Mouse (Mus musculus): ENCODE measurements around the gene Diaph2. TPM values are rescaled to one million over a fixed set of nuclear protein-coding genes. Genes with fewer than 3 reads are reported as not detected.

The Diaph2 gene
- 17.7 and 20.3 TPM in 2 replicates for total RNA-seq (2017)

- peak; percentile 94 for ATAC-seq (ENCODE audit: extremely low read depth, insufficient number of reproducible peaks, low FRiP score, poor library complexity, severe bottlenecking)
These were observed at the start of gene Diaph2 for GRCm38 (mm10) chrX:129749571-129750061. Diaph2 (plus strand) TSS chrX:129749742.

- no peak for ATAC-seq (ENCODE audit: extremely low read depth, insufficient number of reproducible peaks, low FRiP score, poor library complexity, severe bottlenecking)
These were observed 47.8 kb upstream of the Diaph2 start for GRCm38 (mm10) chrX:129701634-129702312.

DNA sequence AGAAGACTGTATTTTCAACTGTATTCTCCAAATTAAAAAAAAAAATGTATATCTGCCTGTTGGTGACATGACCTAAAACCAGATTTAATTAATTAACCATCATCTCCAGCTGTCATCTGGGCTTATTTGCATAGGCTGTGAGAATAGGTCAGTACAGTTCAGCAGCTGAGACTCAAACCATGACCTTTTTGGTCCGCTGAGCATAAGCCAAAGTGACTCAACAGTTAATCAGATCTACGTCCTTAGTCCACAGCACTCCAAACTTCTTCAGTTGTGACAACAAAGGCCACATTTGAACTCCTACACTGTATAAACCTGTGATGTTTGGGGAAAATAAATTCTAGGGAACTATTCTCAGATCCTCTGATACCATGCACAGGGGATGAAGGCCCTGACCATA, 39.9 kb upstream of the Diaph2 start:
- ATAC-seq (ENCODE audit: extremely low read depth, insufficient number of reproducible peaks, low FRiP score, poor library complexity, severe bottlenecking) = no peak

- ATAC-seq (ENCODE audit: extremely low read depth, insufficient number of reproducible peaks, low FRiP score, poor library complexity, severe bottlenecking) = no peak
These were observed 20.8 kb upstream of the Diaph2 start for GRCm38 (mm10) chrX:129728717-129729220.

- ATAC-seq (ENCODE audit: extremely low read depth, insufficient number of reproducible peaks, low FRiP score, poor library complexity, severe bottlenecking) = no peak
These were observed 13.0 kb upstream of the Diaph2 start for GRCm38 (mm10) chrX:129736562-129736961.

DNA sequence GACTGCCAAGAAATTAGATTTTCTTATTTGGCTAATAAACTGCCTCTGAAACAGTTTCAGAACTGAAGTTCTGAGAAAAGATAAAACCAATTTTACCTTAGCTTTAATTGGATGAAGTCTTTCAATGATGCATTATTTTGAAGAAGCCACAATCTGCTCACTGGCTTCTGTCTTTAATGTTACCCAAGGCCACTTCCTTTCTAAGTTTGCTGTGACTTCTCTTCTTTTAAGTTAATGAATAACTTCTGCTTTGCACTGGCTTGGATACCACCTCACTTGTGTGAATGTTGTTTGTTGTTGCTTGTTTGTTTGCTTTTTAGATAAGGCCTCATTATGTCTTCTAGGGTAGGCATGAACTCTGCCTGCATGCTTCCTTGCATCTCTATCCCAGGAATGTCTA, 10.3 kb upstream of the Diaph2 start:
- ATAC-seq (ENCODE audit: extremely low read depth, insufficient number of reproducible peaks, low FRiP score, poor library complexity, severe bottlenecking) = no peak

- no peak for ATAC-seq (ENCODE audit: extremely low read depth, insufficient number of reproducible peaks, low FRiP score, poor library complexity, severe bottlenecking)
These were observed 6.6 kb upstream of the Diaph2 start for GRCm38 (mm10) chrX:129742981-129743380.

DNA sequence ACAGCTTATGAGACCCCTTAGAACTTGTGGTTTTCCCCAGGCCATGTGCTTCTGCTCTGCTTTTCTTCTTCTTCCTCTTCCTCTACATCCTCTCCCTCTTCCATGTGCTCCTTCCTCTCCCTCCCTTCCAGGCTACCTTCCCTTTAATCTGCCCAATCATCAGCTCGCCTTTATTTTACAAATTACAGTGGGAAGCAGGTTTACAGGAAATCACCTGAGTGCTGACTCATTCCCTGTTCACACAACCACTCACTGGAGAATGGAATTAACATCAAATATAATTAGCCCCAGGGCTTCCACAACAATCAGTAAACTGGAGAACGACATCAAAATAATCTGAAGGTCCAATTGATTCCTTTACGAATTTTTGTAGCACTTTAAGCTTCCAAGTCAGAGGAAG, 3.6 kb upstream of the Diaph2 start:
- no peak for ATAC-seq (ENCODE audit: extremely low read depth, insufficient number of reproducible peaks, low FRiP score, poor library complexity, severe bottlenecking)

DNA sequence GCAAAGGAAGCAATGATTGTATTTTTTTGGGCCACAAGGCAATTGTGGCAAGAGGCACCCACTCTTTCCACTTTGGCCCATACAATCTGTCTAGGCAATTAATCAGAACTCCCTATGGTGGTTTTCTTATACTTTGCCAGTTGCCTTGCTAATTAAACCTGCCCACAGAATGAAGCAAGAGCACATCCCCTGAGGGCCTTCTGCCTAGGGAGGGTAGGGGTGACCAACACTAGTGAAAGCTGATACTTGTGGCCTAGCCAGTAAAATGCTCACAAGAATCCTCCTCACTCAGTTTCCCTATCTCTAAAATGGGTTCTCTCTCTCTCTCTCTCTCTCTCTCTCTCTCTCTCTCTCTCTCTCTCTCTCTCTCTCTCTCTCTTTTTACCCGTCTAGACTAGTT, 440 bp upstream of the Diaph2 start:
- no peak for ATAC-seq (ENCODE audit: extremely low read depth, insufficient number of reproducible peaks, low FRiP score, poor library complexity, severe bottlenecking)

DNA sequence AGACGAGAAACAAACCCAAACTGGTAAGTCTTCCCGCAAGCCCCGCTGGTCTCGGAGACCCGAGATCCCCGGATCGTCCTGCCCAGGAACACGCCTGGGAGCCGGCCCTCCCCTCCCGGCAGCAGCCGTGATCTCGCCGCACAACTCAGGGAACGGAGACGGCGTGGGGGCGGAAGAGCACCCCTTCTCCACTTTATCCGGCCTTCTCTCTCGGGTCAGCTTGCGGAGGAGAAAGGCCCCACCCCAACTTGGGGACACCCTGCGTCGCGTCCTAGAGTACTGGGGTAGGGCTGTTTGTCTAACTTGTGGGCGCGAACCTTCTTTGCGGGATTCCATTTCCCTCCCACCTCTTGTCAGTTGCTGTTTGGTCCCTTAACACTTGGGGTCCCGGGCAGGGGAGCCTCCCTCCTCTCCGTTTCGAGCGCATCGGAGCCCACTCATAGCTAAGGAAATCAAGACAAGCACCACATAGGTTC, 590 bp downstream of the Diaph2 start:
- ATAC-seq (ENCODE audit: extremely low read depth, insufficient number of reproducible peaks, low FRiP score, poor library complexity, severe bottlenecking) = no peak

- peak; percentile 37; the same call in 1 of the 2 replicates for ATAC-seq (ENCODE audit: extremely low read depth, insufficient number of reproducible peaks, low FRiP score, poor library complexity, severe bottlenecking)
These were observed 1.1 kb downstream of the Diaph2 start for GRCm38 (mm10) chrX:129750606-129751005.

GRCm38 (mm10) chrX:129756606-129757005, 7.1 kb downstream of the Diaph2 start:
- ATAC-seq (ENCODE audit: extremely low read depth, insufficient number of reproducible peaks, low FRiP score, poor library complexity, severe bottlenecking) = no peak

DNA sequence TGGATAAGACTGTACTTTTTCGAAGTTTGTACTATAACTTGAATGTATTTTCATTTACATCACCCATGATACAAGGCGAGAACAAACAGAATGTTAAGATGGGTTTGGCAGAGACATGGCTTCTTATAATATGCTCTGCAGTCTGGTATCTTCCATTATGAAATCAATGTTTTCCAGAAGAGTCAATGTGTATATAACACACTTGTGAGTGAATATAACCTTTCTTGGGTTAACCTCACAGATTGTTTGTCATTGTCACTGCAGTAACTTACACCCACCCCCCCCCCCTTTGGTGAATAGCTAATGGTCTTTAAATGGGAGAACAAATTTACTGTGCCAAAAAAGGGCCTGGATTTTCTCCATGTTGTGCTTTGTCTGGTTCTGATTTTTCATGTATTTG, 13.1 kb downstream of the Diaph2 start:
- no peak for ATAC-seq (ENCODE audit: extremely low read depth, insufficient number of reproducible peaks, low FRiP score, poor library complexity, severe bottlenecking)

- ATAC-seq (ENCODE audit: extremely low read depth, insufficient number of reproducible peaks, low FRiP score, poor library complexity, severe bottlenecking) = no peak
These were observed 15.8 kb downstream of the Diaph2 start for GRCm38 (mm10) chrX:129765378-129765777.

GRCm38 (mm10) chrX:129766811-129767210, 17.3 kb downstream of the Diaph2 start:
- no peak for ATAC-seq (ENCODE audit: extremely low read depth, insufficient number of reproducible peaks, low FRiP score, poor library complexity, severe bottlenecking)

DNA sequence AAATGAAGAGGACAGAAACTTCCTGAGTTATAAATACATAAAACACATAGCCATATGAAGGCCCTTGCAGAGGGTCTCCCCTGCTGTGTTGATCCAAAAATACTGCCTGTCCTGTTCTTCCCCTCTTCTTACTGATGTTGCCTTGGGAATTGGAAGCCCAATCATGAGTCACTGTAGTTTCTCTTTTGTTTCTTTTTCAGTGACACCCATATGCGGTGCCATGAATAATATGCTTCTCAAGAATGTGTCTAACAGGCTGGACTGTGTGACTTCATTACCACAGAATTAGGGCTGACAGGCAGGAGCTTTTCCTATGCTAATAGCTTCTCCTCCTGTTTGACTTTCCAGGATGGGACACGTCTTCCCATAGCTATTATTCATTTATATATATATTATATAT, 21.1 kb downstream of the Diaph2 start:
- ATAC-seq (ENCODE audit: extremely low read depth, insufficient number of reproducible peaks, low FRiP score, poor library complexity, severe bottlenecking) = no peak

GRCm38 (mm10) chrX:129773556-129774255, 24.2 kb downstream of the Diaph2 start:
- no peak for ATAC-seq (ENCODE audit: extremely low read depth, insufficient number of reproducible peaks, low FRiP score, poor library complexity, severe bottlenecking)

- no peak for ATAC-seq (ENCODE audit: extremely low read depth, insufficient number of reproducible peaks, low FRiP score, poor library complexity, severe bottlenecking)
These were observed 24.9 kb downstream of the Diaph2 start for GRCm38 (mm10) chrX:129774478-129774877.

DNA sequence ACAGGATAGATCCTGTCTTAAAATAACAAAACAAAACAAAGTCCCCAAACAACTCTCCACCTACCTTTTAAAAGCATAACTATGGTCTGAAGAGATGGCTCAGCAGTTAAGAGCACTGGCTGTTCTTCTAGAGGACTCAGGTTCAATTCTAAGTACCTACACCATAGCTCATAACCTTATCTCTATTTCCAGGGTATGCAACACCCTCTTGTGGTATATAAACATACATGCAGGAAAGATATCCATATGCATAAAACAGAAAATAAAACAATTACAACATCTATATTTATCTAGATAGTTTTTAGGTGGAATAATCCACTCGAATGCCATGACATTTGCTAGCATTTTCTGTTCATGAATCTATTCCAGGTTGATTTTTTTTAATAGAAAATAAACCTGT, 27.2 kb downstream of the Diaph2 start:
- ATAC-seq (ENCODE audit: extremely low read depth, insufficient number of reproducible peaks, low FRiP score, poor library complexity, severe bottlenecking) = no peak

DNA sequence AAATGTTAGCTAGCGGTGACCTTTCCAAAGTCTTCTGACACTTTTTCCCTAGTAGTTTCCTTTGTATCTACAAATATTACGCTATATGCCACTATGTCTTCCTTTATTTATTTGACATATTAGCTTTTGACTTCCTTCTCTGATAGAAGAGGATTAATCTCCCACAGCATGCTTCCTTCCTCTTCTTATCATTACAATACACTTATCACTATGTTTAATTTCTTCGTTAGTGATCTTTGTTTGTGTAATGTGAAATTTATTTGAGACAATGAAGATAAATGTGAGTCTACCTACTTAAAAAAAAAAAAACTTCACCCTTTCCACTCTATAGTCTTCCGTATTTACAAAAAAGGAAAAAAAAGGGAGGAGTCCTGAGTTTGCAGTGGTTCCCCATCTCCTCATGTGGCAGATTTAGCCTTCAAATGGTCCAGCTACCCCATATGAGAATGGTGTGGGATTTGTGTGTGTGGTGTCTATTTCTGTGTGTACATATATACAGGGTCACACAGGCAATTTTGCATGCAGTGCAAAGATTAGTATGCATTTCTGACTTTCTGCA, 27.9 kb downstream of the Diaph2 start:
- no peak for ATAC-seq (ENCODE audit: extremely low read depth, insufficient number of reproducible peaks, low FRiP score, poor library complexity, severe bottlenecking)

All from neutrophil, adult 5-6 weeks (primary cell).